Mouse (Mus musculus) layer of hippocampus, adult 8-10 months (tissue): ENCODE results near the gene Ank3. TPM values are rescaled to one million over a fixed set of nuclear protein-coding genes. Genes with fewer than 3 reads are reported as not detected.

Experiments
- DNase-seq, 2 experiments: peaks; one replicate each; pipeline ENCODE4 v3.0.0; 2022; ENCODE audit warnings: low spot score in 2 of 2
- total RNA-seq, 4 experiments: library from RNA; stranded (reverse); gene quantifications; 2 replicates each; pipeline ENCODE4 v1.2.4; 2022

Ank3 gene
- total RNA-seq, 4 experiments from 2014 or later: 396 to 490 (median 435) TPM

- peak; percentile 46 to 58 for DNase-seq
These were observed 213.3 kb downstream of the Ank3 start for GRCm38 (mm10) chr10:69611839-69612340.

GRCm38 (mm10) chr10:69616953-69617352 lies 218.4 kb downstream of the Ank3 start:
- DNase-seq: no peak

GRCm38 (mm10) chr10:69617537-69618112 lies 219.1 kb downstream of the Ank3 start:
- no peak for DNase-seq

DNA sequence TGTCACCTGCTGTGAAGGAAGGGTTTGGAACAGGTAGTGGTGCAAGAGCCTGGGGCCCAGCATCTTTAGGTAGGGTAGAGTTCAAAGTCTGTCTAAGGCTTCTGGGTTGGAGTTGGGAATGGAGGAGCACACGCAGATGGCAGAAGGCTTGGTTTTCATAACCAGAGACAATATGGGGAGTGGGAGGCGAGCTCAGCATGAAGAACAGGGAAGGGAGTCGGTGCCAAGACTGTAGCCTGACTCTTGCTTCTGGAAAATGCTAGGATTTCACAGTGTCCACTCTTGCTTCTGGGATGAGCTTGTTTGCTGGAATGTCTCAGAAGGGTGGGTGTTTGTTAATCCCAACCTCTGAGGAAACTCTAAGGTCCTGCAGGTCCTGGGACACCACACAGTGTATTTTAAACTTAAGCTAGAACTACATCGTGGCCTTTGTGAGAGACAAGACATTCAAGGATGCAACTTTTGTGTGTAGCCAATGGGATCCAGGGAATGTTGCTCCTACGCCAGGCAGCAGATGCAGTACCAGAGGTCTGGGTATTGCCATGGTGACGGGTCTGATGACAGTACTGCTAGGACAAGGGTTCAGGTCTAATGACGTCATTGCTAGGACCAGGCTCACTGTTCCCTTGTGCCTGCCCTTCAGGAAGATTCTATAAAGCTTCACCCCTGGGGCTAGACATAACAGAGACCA lies 222.3 kb downstream of the Ank3 start:
- DNase-seq: peak; percentile 55 to 56

GRCm38 (mm10) chr10:69627767-69628166 lies 229.2 kb downstream of the Ank3 start:
- DNase-seq: no peak

DNA sequence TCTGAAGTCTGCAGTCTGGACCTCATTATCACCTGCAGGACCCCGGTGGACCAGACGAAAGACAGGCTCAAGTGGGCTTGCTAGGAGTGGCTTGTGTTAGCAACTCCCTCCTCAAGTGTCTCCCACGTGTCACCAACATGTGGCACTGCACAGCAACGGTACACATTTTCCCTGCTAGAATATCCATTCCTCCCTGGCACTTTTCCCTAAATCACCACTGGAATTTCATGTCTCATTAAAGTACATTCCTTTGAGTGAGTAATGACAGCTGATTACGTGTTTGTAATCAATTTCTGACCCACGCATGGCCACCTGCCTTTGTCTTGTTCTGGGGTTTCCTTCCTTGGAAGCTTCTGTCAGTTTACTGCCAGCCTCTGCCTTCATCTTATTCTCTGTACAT lies 230.2 kb downstream of the Ank3 start:
- DNase-seq: no peak

DNA sequence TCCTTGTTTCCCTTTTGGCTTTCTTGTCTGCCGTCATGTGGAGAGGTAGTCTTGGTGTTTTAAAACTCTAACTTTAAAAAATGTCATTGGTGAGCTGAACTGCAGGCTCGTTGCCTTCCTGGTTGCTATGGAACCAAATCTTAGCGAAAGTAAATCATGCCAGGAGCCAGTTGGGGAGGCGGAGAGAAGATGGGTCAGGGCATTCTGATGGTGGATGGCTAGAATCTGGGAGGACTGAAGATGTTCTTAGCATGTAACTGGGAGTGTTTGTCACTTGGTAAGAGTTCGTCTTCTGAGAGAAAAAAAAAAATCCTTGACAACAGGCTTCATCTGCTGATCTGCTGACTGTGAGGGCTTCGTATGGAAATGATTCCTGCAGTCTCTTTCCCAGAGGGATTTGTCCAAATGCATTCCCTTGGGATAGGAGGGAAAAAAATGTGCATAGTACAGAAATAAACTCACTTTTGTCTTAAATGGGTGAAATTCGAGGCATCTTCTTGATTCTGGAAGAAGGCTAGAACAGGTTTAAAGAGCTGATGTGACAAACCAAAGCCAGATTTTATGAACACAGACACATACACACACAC lies 232.3 kb downstream of the Ank3 start:
- no peak for DNase-seq

DNA sequence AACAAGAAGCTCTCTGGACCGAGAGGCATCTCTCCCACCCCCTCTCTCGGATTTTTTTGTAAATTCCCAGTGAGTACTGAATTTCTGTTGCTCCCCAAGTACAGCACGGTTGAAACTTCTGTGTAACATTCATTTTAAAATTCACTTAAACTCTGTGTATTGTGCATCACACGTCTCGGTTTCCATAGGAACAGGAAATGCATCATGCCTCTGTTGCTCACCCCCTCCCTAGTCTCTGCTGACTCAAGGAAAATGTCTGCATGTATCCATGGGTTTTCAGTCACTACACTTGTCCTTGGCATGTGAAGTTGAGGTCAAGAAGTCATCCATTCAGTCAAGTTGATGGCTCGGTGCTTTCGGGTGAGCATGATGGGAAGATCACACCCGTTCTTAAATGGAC lies 234.3 kb downstream of the Ank3 start:
- no peak for DNase-seq

GRCm38 (mm10) chr10:69634891-69635290 lies 236.3 kb downstream of the Ank3 start:
- DNase-seq: no peak

DNA sequence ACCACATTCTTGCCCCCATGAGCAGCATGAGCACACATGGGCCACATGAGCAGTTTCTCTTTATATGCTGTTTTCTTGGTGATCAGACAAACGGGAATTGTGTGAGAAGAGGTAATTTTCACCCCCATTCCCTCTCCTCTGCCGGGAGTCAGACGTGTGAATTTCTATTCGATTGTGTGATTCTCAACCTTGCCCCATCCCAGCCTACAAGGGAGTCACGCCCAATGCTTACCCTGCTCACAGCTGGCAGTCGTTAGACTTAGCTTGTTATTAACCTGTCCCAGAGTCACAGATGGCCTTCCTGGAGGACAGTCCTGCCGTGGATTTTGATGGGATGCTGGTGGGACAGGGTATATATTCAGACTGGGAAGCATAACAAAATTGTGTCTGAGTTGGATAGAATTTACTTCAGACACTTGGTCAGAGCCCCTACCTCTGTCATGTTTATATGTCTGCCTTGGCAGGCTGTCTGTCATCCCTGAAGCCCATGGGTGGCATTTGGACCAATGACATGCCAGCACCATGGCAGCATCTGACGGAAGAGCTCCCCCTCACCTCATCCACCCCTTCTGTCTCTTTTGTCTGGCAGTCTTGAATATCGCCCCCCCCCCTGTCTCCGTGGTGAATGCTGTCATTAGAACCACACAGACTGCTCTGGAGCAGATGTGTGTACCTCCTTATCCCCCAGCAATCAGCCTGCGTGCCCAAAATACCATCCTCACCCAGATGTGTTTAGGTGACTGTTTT lies 237.5 kb downstream of the Ank3 start:
- no peak for DNase-seq

GRCm38 (mm10) chr10:69639138-69639537 lies 240.6 kb downstream of the Ank3 start:
- DNase-seq: no peak

- DNase-seq: no peak
These were observed 242.0 kb downstream of the Ank3 start for GRCm38 (mm10) chr10:69640617-69641016.

GRCm38 (mm10) chr10:69643481-69643880 lies 244.9 kb downstream of the Ank3 start:
- DNase-seq: no peak

- no peak for DNase-seq
These were observed 245.4 kb downstream of the Ank3 start for GRCm38 (mm10) chr10:69643986-69644385.

DNA sequence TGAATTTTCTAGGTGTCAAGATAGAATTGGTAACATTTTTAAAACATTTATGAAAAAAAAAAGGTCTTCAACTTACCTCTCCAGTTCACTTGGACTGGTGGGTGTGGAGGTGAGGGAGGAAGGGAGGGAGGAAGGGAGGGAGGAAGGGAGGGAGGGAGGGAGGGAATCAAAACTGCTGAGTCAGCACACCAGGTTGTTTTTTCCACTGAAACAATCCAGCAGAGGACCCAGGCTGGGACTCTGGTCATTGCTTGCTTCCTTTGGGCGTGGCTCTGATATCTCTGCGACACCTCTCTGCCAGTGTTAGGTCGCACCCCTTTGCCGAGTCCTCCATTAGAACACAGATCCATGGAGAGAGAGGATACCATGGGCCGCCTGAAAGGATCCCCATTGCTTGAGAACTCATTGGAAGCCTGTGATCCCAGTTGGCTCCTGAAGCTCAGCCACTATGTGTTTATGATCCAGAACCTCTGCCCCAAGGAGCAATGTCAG lies 246.8 kb downstream of the Ank3 start:
- no peak for DNase-seq

DNA sequence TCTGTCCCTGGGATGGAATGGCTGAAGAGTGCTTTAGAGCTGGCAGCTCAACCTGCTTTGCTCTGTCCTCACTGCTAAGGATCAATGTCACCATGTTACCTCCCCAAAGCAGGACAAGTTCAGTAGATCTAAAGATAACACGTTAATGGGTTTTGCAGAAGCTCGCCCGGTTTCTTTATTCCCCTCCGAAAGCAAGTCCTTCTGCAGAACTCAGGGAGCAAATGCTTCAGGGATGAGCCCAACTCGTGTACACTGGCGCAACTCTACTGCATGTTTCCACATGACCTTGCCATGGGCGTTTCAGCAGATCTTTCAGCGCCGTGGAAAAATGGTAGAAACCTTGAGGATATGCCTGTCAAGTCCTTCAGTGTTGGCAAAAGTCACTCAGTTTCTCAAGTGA lies 247.4 kb downstream of the Ank3 start:
- DNase-seq: no peak

DNA sequence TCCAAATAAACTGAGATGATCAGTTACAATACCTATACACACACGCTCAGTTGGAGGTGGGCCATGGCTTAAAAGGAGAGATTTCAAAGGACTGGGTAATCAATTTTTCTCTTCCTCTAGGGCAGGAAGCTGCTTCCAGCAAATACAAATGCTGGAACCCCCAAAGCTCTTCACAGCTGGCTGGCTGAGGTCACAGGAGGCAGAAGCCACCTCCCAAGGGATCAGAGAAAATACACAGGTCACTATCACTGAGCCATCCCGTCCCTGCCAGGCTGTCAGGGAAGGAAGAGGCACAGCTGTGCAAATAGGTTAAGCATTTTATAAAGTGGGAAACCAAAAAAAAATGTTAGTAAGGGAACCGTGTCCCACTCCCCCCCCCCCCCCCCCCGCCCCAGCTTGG lies 251.5 kb downstream of the Ank3 start:
- DNase-seq: no peak

GRCm38 (mm10) chr10:69652660-69653059 lies 254.1 kb downstream of the Ank3 start:
- DNase-seq: no peak

- no peak for DNase-seq
These were observed 254.6 kb downstream of the Ank3 start for GRCm38 (mm10) chr10:69653121-69653677.

DNA sequence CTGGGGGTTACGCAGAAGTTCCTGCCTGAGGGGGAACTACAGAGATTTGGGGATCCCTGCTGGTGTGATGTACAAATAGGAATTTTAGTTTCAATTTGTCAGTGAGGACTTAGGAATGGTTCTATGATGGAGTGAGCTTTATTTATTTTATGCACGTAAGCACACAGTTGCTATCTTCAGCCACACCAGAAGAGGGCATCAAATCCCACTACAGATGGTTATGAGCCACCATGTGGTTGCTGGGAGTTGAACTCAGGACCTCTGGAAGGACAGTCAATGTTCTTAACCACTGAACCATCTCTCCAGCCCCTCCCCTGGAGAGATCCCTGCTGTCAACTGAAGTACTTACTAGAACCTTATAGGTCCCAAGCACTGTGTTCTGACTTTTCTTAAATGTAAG lies 255.6 kb downstream of the Ank3 start:
- DNase-seq: no peak

DNA sequence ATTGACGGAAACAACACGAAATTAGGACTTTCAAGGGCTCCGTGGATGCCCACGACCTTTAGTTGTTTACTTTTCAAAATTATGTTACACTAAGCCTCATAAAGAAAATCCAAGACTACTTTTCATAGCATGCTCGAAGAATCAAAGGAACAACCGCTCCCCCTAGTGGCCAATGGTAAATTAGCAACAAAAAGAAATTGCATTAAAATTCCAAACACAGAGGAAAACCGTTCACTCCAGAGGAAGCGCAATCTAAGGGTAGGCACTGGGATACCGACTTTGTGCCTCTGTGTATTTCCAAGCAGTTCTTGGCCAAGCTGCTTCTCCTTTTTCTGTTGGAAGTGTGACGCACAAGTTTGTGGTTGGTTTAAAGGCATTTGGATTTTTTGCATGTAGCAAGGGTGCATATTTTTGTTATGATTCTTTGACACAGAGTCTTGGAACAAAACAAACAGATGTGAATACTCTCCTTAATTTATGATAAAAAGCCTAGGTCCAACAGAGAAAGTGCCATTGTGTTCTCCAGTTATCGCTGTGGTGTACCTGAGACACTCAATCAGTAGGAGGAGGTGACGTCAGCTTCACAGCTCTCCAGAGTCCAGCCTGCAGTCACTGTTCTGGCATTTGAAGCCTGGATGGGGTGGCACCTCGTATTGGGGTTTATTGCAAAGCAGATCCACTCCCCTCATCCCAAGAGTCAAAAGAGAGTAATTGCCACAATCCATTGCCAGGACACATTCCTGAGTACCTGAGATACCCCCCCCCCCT lies 256.5 kb downstream of the Ank3 start:
- DNase-seq: peak in 1 of 2 experiments; percentile 57
